Mouse (Mus musculus) urinary bladder, postnatal 36 days (tissue): ENCODE measurements at regions not wholly inside any gene's neighbourhood (a gene's known extent, or its start where the extent isn't known, plus 50 kb on each side); places are given as distances from the start of the nearest gene placed in this dataset.

Source experiments
- DNase-seq, 2 experiments: peaks; one replicate each; pipeline ENCODE4 v3.0.0; 2022; ENCODE audit warnings: low spot score in 2 of 2, mixed read lengths in 1 of 2

GRCm38 (mm10) chr7:113621316-113621715 lies 107.7 kb downstream of the Far1 start:
- no peak for DNase-seq

GRCm38 (mm10) chr7:113621898-113622510 lies 108.4 kb downstream of the Far1 start:
- no peak for DNase-seq

GRCm38 (mm10) chr7:113623296-113623695 lies 109.7 kb downstream of the Far1 start:
- DNase-seq = no peak

GRCm38 (mm10) chr7:113623962-113624361 lies 110.3 kb downstream of the Far1 start:
- DNase-seq = no peak

- DNase-seq = no peak
Measured at GRCm38 (mm10) chr7:113626734-113627133, 113.1 kb downstream of the Far1 start.

GRCm38 (mm10) chr7:113637011-113637600 lies 123.5 kb downstream of the Far1 start:
- DNase-seq = no peak

- DNase-seq = no peak
Measured at GRCm38 (mm10) chr7:113638098-113638497, 124.5 kb downstream of the Far1 start.

GRCm38 (mm10) chr7:113642540-113642939 lies 123.3 kb upstream of the Spon1 start:
- no peak for DNase-seq

GRCm38 (mm10) chr7:113650631-113651030 lies 115.2 kb upstream of the Spon1 start:
- DNase-seq = no peak

- no peak for DNase-seq
Measured at GRCm38 (mm10) chr7:113651696-113652095, 114.1 kb upstream of the Spon1 start.

GRCm38 (mm10) chr7:113653130-113653529 lies 112.7 kb upstream of the Spon1 start:
- peak; percentile 6 to 14 for DNase-seq

GRCm38 (mm10) chr7:113655336-113655735 lies 110.5 kb upstream of the Spon1 start:
- no peak for DNase-seq

GRCm38 (mm10) chr7:113672779-113673595 lies 92.8 kb upstream of the Spon1 start:
- no peak for DNase-seq

GRCm38 (mm10) chr7:113673596-113673956 lies 92.2 kb upstream of the Spon1 start:
- DNase-seq = no peak

- DNase-seq = no peak
Measured at GRCm38 (mm10) chr7:113682271-113682670, 83.5 kb upstream of the Spon1 start.

- no peak for DNase-seq
Measured at GRCm38 (mm10) chr7:113685349-113685748, 80.4 kb upstream of the Spon1 start.

- DNase-seq = no peak
Measured at GRCm38 (mm10) chr7:113686527-113686926, 79.3 kb upstream of the Spon1 start.

GRCm38 (mm10) chr7:113687566-113687965 lies 78.2 kb upstream of the Spon1 start:
- DNase-seq = no peak

GRCm38 (mm10) chr7:113688231-113688669 lies 77.5 kb upstream of the Spon1 start:
- no peak for DNase-seq

GRCm38 (mm10) chr7:113688717-113689116 lies 77.1 kb upstream of the Spon1 start:
- DNase-seq = no peak

GRCm38 (mm10) chr7:113689131-113689530 lies 76.7 kb upstream of the Spon1 start:
- no peak for DNase-seq

- no peak for DNase-seq
Measured at GRCm38 (mm10) chr7:113691756-113692155, 74.0 kb upstream of the Spon1 start.

- DNase-seq = no peak
Measured at GRCm38 (mm10) chr7:113693526-113693925, 72.3 kb upstream of the Spon1 start.
